Mouse (Mus musculus) adrenal gland, postnatal 14 days (tissue): ENCODE results near the gene Rfx8. TPM values are rescaled to one million over a fixed set of nuclear protein-coding genes. Genes with fewer than 3 reads are reported as not detected.

Source experiments
- DNase-seq: peaks from one replicate; pipeline ENCODE4 v3.0.0; 2021; ENCODE audit warnings: mixed read lengths
- total RNA-seq: library from RNA; stranded (reverse); gene quantifications from 2 replicates; pipeline ENCODE4 v1.2.3, GENCODE M21; 2021

The Rfx8 gene
- total RNA-seq, 1 experiment from 2014 or later: 0.15 TPM

- DNase-seq: peak; percentile 2
Observed at GRCm38 (mm10) chr1:39734881-39735280, 14.1 kb upstream of the Rfx8 start.

DNA sequence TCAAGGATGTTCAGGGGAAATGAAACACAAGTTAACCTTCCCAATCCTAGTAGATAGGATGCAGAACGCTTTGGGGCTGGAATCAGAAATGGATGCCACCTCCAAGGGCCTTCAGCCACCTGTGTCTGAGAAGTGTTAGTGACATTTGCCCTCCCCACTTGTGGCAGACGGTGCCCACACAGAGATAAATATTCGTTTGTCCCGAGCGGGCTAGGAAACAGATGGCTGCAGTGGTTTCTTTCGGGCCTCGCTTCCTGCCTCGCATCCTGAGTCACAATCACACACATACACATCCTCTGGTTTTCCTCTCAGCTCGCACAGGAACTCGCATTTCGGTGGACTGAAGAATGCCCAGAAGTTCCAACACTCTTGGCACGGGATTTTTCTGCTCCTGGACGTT is 13.5 kb upstream of the Rfx8 start:
- DNase-seq: peak; percentile 46

GRCm38 (mm10) chr1:39733876-39734275 is 13.1 kb upstream of the Rfx8 start:
- peak; percentile 11 for DNase-seq

GRCm38 (mm10) chr1:39732081-39732480 is 11.3 kb upstream of the Rfx8 start:
- DNase-seq: no peak

- DNase-seq: peak; percentile 3
Observed at GRCm38 (mm10) chr1:39731543-39731942, 10.7 kb upstream of the Rfx8 start.

DNA sequence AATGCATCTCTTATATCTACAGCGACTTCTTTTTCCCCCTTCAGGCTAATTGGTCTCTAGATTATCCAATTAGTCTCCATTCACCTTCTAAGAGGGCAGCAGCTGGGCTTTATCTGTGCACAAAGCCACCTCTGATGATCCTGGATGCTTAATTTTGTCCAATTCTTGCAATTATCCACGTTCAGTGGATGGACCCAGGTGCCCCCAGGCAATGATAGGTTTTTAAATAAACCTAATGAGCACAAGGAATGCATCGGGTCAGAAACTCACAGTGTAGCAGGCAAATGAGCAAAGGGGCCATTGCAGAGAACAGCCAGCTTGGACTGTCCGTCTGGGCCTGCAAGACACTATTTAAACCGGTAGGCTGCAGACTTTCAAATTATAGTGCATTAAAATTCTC is 10.1 kb upstream of the Rfx8 start:
- no peak for DNase-seq

DNA sequence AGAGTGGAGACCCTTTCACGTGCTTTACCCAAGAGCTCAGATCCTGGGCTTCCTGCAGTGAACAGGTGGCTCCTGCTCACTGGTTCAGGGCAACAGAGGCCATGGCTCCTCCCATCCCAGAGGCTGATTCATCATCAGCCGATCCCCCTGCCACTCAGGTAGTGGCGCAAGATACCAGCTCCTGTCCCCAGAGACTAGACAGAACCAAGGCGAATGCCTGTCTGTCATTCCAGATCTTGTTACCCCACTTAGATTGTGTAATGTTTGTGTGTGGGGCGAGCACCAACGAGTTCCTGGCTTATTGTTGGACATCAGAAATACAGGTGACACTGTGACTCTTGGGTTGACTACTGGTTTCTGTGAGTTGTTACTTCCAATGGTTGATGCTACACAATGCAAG is 9.1 kb upstream of the Rfx8 start:
- DNase-seq: no peak

DNA sequence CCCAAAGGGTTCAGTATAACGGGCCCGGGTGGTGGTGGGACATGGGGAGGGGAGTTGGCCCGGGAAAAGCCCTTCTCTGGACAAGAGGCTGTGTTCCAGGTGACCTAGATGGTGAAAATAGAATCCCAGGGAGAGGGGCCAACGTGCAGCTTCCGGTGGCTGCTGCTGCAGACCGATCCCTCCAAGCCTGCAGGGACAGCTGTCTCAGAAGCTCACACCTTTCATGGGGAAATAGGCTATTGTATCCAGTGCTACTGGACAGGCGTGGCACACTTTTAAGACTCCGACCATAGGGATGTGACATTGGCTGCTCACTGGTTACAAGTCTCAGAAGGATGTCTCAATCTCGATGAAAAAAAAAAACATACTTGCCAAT is 542 bp upstream of the Rfx8 start:
- no peak for DNase-seq

- no peak for DNase-seq
Observed at GRCm38 (mm10) chr1:39720186-39720585, 611 bp downstream of the Rfx8 start.

GRCm38 (mm10) chr1:39715551-39715950 is 5.2 kb downstream of the Rfx8 start:
- no peak for DNase-seq

- DNase-seq: no peak
Observed at GRCm38 (mm10) chr1:39714729-39715128, 6.1 kb downstream of the Rfx8 start.

DNA sequence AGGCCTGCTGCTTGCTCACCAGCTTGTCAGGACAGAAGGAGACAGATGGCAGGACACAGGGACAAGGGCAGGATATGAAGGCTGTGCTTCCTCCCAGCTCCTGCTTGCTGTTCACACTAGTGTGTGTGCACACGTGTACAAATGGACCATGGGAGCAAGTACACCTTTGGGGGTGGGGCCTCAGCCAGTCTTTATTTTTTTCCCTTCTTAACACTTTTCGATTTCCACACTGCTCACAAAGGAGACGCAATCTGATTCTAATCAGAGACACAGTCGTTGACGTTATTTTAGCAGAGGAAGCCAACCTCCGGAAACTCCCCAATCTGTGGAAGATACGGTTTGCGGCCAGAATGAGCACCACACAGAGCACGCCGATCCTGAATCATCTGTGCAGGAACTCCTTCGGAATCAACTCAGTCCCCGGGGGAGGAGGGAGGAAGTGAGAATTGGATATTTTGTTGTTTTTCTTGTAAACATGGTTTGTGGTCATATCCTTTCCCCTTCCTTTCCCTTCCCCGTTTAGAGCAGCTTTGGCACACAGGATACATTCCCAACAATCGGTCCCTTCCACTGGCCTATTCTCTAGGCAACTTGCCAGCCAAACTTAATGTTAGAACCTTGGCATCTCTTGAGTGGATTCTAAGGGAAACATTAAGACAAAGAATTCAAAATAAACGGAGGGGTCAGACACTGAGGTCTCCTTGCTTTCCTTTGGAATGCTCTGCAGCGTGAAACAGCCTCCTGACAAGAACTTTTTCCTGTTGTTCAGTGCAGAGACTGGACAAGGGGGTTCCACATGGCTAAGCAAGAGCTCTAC is 6.7 kb downstream of the Rfx8 start:
- DNase-seq: peak; percentile 56

- DNase-seq: no peak
Observed at GRCm38 (mm10) chr1:39713300-39713699, 7.5 kb downstream of the Rfx8 start.

DNA sequence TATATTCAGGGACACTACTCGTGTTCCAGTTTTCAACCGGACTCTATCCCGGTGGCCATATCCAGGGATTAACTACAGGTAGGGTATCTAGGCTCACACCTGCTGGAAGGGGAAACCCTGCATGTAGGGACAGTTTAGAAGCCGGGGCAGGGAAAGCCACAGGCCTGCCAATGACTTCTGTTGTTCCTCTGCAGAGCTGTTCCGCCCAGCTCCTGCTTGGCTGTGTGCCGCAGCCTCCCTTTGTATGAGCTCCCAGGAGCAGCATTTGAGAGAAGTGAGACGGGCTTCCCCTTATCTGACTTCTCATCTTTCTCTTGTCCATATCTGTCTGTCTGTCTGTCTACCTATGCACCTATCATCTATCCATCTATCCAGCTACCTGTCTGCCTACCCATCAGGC is 8.5 kb downstream of the Rfx8 start:
- DNase-seq: peak; percentile 41

DNA sequence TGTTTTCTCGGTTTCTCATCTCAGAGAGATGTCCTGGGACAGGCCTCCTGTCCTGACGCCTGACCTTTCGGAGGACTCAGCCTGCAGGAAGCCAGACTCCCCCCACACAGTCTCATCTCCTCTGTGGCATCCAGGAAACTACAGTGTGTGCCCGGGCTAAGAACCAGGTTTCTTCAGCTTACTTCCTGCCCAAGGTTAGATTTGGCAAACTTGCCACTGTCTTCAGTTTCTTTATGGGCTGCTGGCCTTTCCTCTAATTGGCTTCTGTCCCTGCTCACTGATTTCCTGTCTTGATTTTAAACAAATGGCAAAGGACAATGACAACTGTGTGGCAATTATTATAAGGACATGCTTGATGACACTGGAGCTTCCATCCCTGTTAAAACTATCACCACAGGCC is 10.2 kb downstream of the Rfx8 start:
- peak; percentile 32 for DNase-seq

DNA sequence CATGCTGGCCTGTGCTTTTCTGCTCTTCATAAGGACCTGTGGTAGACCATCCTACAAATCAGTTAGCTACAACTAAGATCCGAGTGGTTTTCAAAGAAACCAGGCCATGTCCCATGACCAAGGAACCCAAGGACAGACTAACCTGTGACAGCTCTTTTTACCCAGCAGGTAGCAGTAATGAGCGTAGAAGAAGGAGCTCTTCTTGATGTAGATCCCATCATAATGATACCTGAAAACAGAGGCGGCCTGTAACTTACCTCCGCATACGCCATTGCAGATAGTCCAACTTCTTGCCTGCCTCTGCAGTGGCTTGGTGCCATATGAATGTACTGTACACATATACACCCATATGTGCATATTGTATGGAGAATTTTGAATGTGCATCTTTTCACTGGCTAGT is 10.8 kb downstream of the Rfx8 start:
- DNase-seq: no peak

- no peak for DNase-seq
Observed at GRCm38 (mm10) chr1:39708778-39709177, 12.0 kb downstream of the Rfx8 start.

GRCm38 (mm10) chr1:39702216-39703046 is 18.4 kb downstream of the Rfx8 start:
- DNase-seq: peak; percentile 35

DNA sequence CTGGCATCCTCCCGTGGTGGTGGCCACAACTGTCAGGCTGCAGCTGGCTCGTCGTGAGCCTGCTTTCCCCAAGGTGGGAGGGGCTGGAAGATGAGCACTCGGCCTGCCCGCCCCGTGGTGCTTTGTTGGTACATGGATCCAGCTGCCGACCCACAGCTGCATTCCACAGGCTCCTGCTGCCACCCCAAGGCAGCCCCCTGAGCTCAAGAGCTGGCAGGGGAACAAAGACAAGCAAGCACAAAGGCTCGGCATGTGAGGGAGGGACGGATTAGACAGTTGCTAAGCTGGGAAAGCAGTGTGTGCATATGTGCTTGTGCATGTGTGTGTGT is 19.6 kb downstream of the Rfx8 start:
- peak; percentile 23 for DNase-seq

GRCm38 (mm10) chr1:39700599-39701273 is 20.1 kb downstream of the Rfx8 start:
- DNase-seq: no peak

GRCm38 (mm10) chr1:39698456-39698855 is 22.3 kb downstream of the Rfx8 start:
- DNase-seq: peak; percentile 75

GRCm38 (mm10) chr1:39695198-39695597 is 25.6 kb downstream of the Rfx8 start:
- DNase-seq: no peak

DNA sequence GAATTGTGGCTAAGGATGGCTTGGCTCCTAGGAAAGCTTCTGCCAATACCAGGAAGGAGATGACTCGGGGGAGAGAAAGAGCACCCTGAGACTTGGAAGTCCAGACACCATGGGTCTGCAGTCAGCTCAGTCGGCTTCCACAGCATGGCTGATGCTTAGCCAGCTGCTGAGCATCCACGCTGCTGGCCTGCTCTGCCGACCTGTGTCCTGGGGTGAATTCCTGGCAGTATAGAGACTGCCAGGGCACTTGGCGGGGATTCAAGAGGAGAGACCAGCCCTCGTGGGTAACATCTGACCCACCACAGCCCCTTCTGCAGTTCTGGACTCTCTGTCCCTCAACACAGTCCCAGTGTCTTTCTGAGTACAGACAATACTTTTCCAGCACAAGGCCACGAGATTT is 26.0 kb downstream of the Rfx8 start:
- DNase-seq: no peak
